Mouse (Mus musculus): Measurements from ENCODE around the gene Vmn2r102. TPM values are rescaled to one million over a fixed set of nuclear protein-coding genes. Genes with fewer than 3 reads are reported as not detected.

Gene Vmn2r102
- polyA plus RNA-seq (2015; fragmentation: Nextera tagmentation; extraction: Ambion mirVana) = not detected in 2 replicates

DNA sequence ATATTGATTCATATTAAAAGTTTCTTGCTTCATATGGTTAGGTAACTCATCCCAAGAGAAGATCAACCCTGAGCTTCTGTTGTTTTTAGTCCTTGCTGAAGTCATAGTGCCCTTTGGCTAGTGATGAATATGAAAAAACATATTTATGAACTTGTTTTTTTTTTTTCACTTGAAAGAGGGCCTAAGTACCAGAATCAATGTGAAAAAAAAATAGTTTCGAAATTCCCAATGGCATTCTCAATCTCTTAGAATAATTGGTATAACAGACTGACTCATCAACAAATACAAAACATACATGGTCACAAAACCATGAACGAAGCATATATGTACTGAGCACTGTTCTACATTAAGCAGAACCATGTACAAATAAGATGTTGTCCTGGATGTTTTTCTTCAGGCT lies at the start of gene Vmn2r102:
Vmn2r102 (plus strand) TSS at position 301 of the 400 bp plus-strand sequence.
- ATAC-seq (replicated peaks; ENCODE audit: insufficient number of reproducible peaks, insufficient read depth, low FRiP score, low read depth) = no peak
- Histone ChIP-seq H3K27me3 (no peaks in the 10 kb centered on the region), H3K9me3 (replicated peaks) (no peaks in the 10 kb centered on the region; the same call in 1 of the 2 replicates), H3K9ac (no peak within 1 kb of the TSS), H3K36me3 (no peaks in the 10 kb centered on the region), H3K27ac (no peak within 1 kb of the TSS), H3K4me2 (no peak within 1 kb of the TSS), H3K4me1 (replicated peaks) (no peaks in the 10 kb centered on the region), H3K4me3 (no peak within 1 kb of the TSS)
- whole genome bisulfite sequencing = 56% methylated on average over 2 of the region's 2 CpGs

DNA sequence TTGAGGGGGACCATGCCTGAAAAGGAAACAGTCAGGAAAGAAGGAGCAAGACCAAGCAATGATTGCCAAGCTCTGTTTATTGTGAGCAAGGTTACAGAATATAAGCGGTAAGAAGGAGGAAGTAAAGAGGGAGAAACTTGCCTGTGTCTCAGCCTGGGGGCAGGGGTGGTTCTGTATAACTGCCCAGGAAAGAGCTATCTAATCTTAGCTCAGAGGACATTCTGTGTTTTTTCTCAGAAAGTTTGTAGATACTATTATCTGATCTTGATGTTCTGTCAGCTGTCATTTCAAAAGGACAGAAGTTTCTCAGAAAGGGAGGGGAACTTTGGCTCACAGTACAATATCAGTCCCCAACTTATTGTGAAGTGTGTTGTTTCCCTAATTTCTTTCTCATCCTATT lies 30.8 kb upstream of the Vmn2r102 start:
- no peak for ATAC-seq (replicated peaks; ENCODE audit: insufficient number of reproducible peaks, insufficient read depth, low FRiP score, low read depth)
- Histone ChIP-seq H3K27me3 (no peaks in the 10 kb centered on the region), H3K4me1 (replicated peaks) (no peaks in the 10 kb centered on the region), H3K36me3 (no peaks in the 10 kb centered on the region), H3K9me3 (replicated peaks) (peaks cover 10% of the 10 kb centered on the region; the same call in 1 of the 2 replicates), H3K27ac (no peak overlapping the region), H3K4me3 (no peak overlapping the region), H3K4me2 (no peak overlapping the region), H3K9ac (no peak overlapping the region)
- 79% methylated on average over 1 of the region's 1 CpGs for WGBS

DNA sequence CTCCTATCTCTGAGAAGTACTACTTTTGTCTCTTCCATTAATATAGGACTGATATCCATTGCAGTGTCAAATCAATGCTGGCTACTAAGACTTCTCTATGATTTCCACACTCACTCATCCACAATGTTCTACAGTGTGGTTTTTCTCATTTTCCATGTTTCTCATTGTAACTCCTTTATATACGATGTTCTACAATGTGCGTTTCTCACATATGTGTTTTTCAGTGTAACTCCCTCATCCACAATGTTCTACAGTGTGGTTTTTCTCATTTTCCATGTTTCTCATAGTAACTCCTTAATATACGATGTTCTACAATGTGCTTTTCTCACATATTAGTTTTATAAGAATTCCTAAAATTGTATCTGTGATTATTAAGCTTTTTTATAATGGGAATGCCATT lies 1.7 kb upstream of the Vmn2r102 start:
- H3K4me2 ChIP-seq = no peak overlapping the region
- no peak overlapping the region for H3K27ac ChIP-seq
- H3K36me3 ChIP-seq = no peaks in the 10 kb centered on the region
- H3K9ac ChIP-seq = no peak overlapping the region
- 44% methylated on average over 3 of the region's 3 CpGs for WGBS
- no peak overlapping the region for H3K4me3 ChIP-seq
- no peaks in the 10 kb centered on the region; the same call in 1 of the 2 replicates for H3K9me3 ChIP-seq (replicated peaks)
- no peaks in the 10 kb centered on the region for H3K4me1 ChIP-seq (replicated peaks)
- no peak for ATAC-seq (replicated peaks; ENCODE audit: insufficient number of reproducible peaks, insufficient read depth, low FRiP score, low read depth)
- no peaks in the 10 kb centered on the region for H3K27me3 ChIP-seq

DNA sequence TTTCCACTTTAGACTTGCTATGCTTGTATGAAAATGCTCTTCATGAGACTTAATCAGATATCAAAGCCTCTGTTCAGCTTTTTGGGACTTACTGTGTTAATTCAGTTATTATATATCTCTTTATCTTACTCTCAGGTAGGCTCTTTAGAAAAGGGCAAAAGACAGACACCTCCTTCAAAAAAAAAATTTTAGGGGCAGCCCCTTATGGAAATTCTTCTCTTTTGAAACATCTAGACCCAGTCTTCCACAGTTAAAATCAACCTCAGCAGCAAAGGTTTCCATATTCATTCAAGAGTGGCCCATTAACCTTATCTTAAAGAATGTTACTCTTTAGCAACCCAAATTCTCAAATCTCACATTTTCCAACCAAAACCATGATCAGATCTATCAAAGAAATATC lies 31.9 kb downstream of the Vmn2r102 start:
- no peak for ATAC-seq (replicated peaks; ENCODE audit: insufficient number of reproducible peaks, insufficient read depth, low FRiP score, low read depth)
- Histone ChIP-seq H3K27me3 (no peaks in the 10 kb centered on the region), H3K9me3 (replicated peaks) (no peaks in the 10 kb centered on the region; the same call in 1 of the 2 replicates), H3K4me1 (replicated peaks) (no peaks in the 10 kb centered on the region), H3K27ac (no peak overlapping the region), H3K36me3 (no peaks in the 10 kb centered on the region), H3K4me2 (no peak overlapping the region), H3K4me3 (no peak overlapping the region), H3K9ac (no peak overlapping the region)

Other genes with a start within 250 kb of the Vmn2r102 start
- not detected in 2 replicates for gene Vmn2r100, start 155.6 kb upstream of the Vmn2r102 start, polyA plus RNA-seq (2015; fragmentation: Nextera tagmentation; extraction: Ambion mirVana)
- gene Vmn2r101, start 83.1 kb upstream of the Vmn2r102 start, polyA plus RNA-seq (2015; fragmentation: Nextera tagmentation; extraction: Ambion mirVana) = not detected in 2 replicates
- gene Vmn2r103, start 113.0 kb downstream of the Vmn2r102 start, polyA plus RNA-seq (2015; fragmentation: Nextera tagmentation; extraction: Ambion mirVana) = not detected in 2 replicates